In genomic region chr4:139246130-139246877, GRCm38 (mm10) we compare ENCODE assay signal across 12 mouse cellular contexts. TPM values are rescaled to one million over a fixed set of nuclear protein-coding genes. Genes with fewer than 3 reads are reported as not detected.
DNase-seq lines count a peak whose midpoint lies in the region; ATAC-seq and TF ChIP-seq lines count a peak whose summit lies in the region.
"Had no signal": no experiment of that assay in that cellular context is flagged by ENCODE, and none has a peak within 500 bp of the region (broad histone marks: within the 10 kb centered on the region; RNA-seq: fewer than 3 reads in every experiment).

No protein-coding gene starts in this region.

- no peak for DNase-seq in layer of hippocampus, adult 2 months (ENCODE audit: low spot score in 2 of 2)
- DNase-seq in layer of hippocampus, adult 8-10 months (ENCODE audit: low spot score in 2 of 2): no peak
- peak; percentile 36 for DNase-seq in forebrain, embryonic 10.5 days (ENCODE audit: extremely low spot score, low spot score)
- DNase-seq in hindbrain, postnatal 0 days (ENCODE audit: low spot score): peak; percentile 69
- DNase-seq in thymus, postnatal 4 days: no peak
- DNase-seq in ovary, adult 18-20 months (ENCODE audit: low spot score): no peak
- no peak for DNase-seq in liver
- DNase-seq: adrenal gland, adult 2 months; cerebellum, postnatal 36 days; kidney, postnatal 10 days; liver, embryonic 13.5 days had no signal

- no peak for TF ChIP-seq CTCF in layer of hippocampus, adult 2 months (conservative IDR thresholded peaks at IDR 0.05)
- peak; percentile 19; the same call in 1 of the 2 replicates for TF ChIP-seq CTCF in hindbrain, postnatal 0 days (IDR thresholded peaks at IDR 0.05; ENCODE audit: low read depth)

- no peak overlapping the region for H3K4me3 ChIP-seq in layer of hippocampus, adult 2 months
- H3K4me3 ChIP-seq in forebrain, embryonic 10.5 days: no peak overlapping the region
- no peak overlapping the region for H3K4me3 ChIP-seq in hindbrain, postnatal 0 days (ENCODE audit: low read length)
- no peak overlapping the region for H3K4me3 ChIP-seq in neural tube, embryonic 15.5 days (replicated peaks)
- H3K4me3 ChIP-seq: liver, embryonic 13.5 days had no signal

- H3K27ac ChIP-seq in layer of hippocampus, adult 2 months: peak overlapping the region; percentile 67
- peak overlapping the region; percentile 78 for H3K27ac ChIP-seq in forebrain, embryonic 10.5 days
- H3K27ac ChIP-seq in hindbrain, postnatal 0 days: peak overlapping the region; percentile 52
- peak overlapping the region; percentile 65 for H3K27ac ChIP-seq in neural tube, embryonic 15.5 days (replicated peaks)
- H3K27ac ChIP-seq: liver, embryonic 13.5 days had no signal

- H3K27me3 ChIP-seq in forebrain, embryonic 10.5 days (ENCODE audit: poor library complexity, severe bottlenecking): no peaks in the 10 kb centered on the region
- no peaks in the 10 kb centered on the region for H3K27me3 ChIP-seq in hindbrain, postnatal 0 days (ENCODE audit: insufficient read depth, low read length)
- H3K27me3 ChIP-seq in neural tube, embryonic 15.5 days (replicated peaks): no peaks in the 10 kb centered on the region
- H3K27me3 ChIP-seq: liver, embryonic 13.5 days had no signal

- H3K4me1 ChIP-seq in forebrain, embryonic 10.5 days: peaks cover 99% of the 10 kb centered on the region
- peaks cover 32% of the 10 kb centered on the region for H3K4me1 ChIP-seq in hindbrain, postnatal 0 days (ENCODE audit: insufficient read depth, low read length)
- peaks cover 66% of the 10 kb centered on the region for H3K4me1 ChIP-seq in neural tube, embryonic 15.5 days

- 55% methylated on average over 7 of the region's 7 CpGs for WGBS in forebrain, embryonic 10.5 days
- WGBS in hindbrain, postnatal 0 days: 34% methylated on average over 7 of the region's 7 CpGs
- WGBS in neural tube, embryonic 15.5 days: 30% methylated on average over 7 of the region's 7 CpGs

- no peak overlapping the region for H3K9ac ChIP-seq in hindbrain, postnatal 0 days (replicated peaks; ENCODE audit: low read length)
- H3K9ac ChIP-seq in neural tube, embryonic 15.5 days (replicated peaks): no peak overlapping the region
- H3K9ac ChIP-seq: liver, embryonic 13.5 days had no signal

- no peak overlapping the region for H3K4me2 ChIP-seq in hindbrain, postnatal 0 days (ENCODE audit: low read depth, low read length)
- H3K4me2 ChIP-seq in neural tube, embryonic 15.5 days: no peak overlapping the region
- H3K4me2 ChIP-seq: liver, embryonic 13.5 days had no signal

- H3K36me3 ChIP-seq in forebrain, embryonic 10.5 days (replicated peaks): peaks cover 27% of the 10 kb centered on the region
- H3K36me3 ChIP-seq in hindbrain, postnatal 0 days (ENCODE audit: insufficient read depth, low read length): no peaks in the 10 kb centered on the region; the same call in 1 of the 2 replicates
- peaks cover 6% of the 10 kb centered on the region; the same call in 1 of the 2 replicates for H3K36me3 ChIP-seq in neural tube, embryonic 15.5 days

- peak; percentile 65 for ATAC-seq in hindbrain, postnatal 0 days
- no peak for ATAC-seq in neural tube, embryonic 15.5 days (ENCODE audit: low FRiP score)

- no peaks in the 10 kb centered on the region for H3K9me3 ChIP-seq in forebrain, embryonic 10.5 days
- no peaks in the 10 kb centered on the region for H3K9me3 ChIP-seq in hindbrain, postnatal 0 days (ENCODE audit: low read length)
- H3K9me3 ChIP-seq in neural tube, embryonic 15.5 days (replicated peaks): no peaks in the 10 kb centered on the region
- H3K9me3 ChIP-seq: liver, embryonic 13.5 days had no signal

RNA-seq across cellular contexts. Expression of gene Capzb, which starts 53.6 kb away (rescaled TPM):
- 100 to 1,000 TPM; 374 to 416 TPM for total RNA-seq in layer of hippocampus, adult 2 months (2021)
- 100 to 1,000 TPM; 355 to 394 (median 369) TPM for total RNA-seq in layer of hippocampus, adult 8-10 months (2022)
- polyA plus RNA-seq in forebrain, embryonic 10.5 days (2016; fragmentation: Nextera tagmentation; extraction: Ambion mirVana): 340 and 360 TPM in 2 replicates
- 86.6 and 88.5 TPM in 2 replicates for total RNA-seq in hindbrain, postnatal 0 days (2014; rRNA removed)
- 310 and 315 TPM in 2 replicates for polyA plus RNA-seq in hindbrain, postnatal 0 days (2015; fragmentation: Nextera tagmentation; extraction: Ambion mirVana)
- 323 and 359 TPM in 2 replicates for polyA plus RNA-seq in neural tube, embryonic 15.5 days (2015; fragmentation: Nextera tagmentation; extraction: Ambion mirVana)

Comparison
In these comparisons a context has a peak if more than half of its experiments do, and no peak if none do; other contexts are left out.
1. DNase-seq: peak in forebrain, embryonic 10.5 days (single experiment) and hindbrain, postnatal 0 days (single experiment); none in layer of hippocampus, adult 2 months (0 of 2), layer of hippocampus, adult 8-10 months (0 of 2), thymus, postnatal 4 days (single experiment), ovary, adult 18-20 months (single experiment) and liver (single experiment).
2. Peak in every context shown above with its lines, with median percentiles within 50 percentile points of each other: H3K27ac ChIP-seq.